Mouse (Mus musculus) midbrain, embryonic 10.5 days (tissue): ENCODE results near the gene Il12rb1. TPM values are rescaled to one million over a fixed set of nuclear protein-coding genes. Genes with fewer than 3 reads are reported as not detected.

Source experiments
- DNase-seq: peaks from one replicate; pipeline ENCODE4 v3.0.0-alpha.2; 2017; ENCODE audit warnings: low spot score
- H3K27ac ChIP-seq: fragments of 300-500 bp; sonication (generic); replicated peaks from 2 replicates; pipeline ENCODE4 v1.5.1; 2016; ENCODE audit warnings: mild to moderate bottlenecking
- H3K27me3 ChIP-seq: fragments of 300-500 bp; sonication (generic); 2 replicates; pipeline ENCODE4 v1.6.1; 2016; ENCODE audit warnings: low read depth, mild to moderate bottlenecking; ENCODE audit not compliant: poor library complexity, severe bottlenecking
- H3K36me3 ChIP-seq: fragments of 300-500 bp; sonication (generic); 2 replicates; pipeline ENCODE4 v1.6.1; 2016; ENCODE audit warnings: mild to moderate bottlenecking, moderate library complexity
- H3K4me1 ChIP-seq: fragments of 300-500 bp; sonication (generic); 2 replicates; pipeline ENCODE4 v1.6.1; 2016
- H3K4me3 ChIP-seq: fragments of 300-500 bp; sonication (generic); 2 replicates; pipeline ENCODE4 v1.5.1; 2016; ENCODE audit warnings: mild to moderate bottlenecking, moderate library complexity
- H3K9me3 ChIP-seq: fragments of 300-500 bp; sonication (generic); replicated peaks from 2 replicates; pipeline ENCODE4 v1.6.1; 2016; ENCODE audit warnings: mild to moderate bottlenecking
- WGBS: fragments of 180-500 bp; shearing (Covaris S2); methylation state at CpG from one replicate; pipeline ENCODE4 v1.1.7; 2016; 5-methylcytosine and 5-hydroxymethylcytosine counted together
- polyA plus RNA-seq: library from polyadenylated mRNA; unstranded; fragments of >200 nt; fragmentation: Nextera tagmentation; extraction: Ambion mirVana; gene quantifications from 2 replicates; pipeline ENCODE4 v1.2.1, GENCODE M21; 2016

Gene Il12rb1
- polyA plus RNA-seq, 1 experiment from 2014 or later: 0.05 TPM

GRCm38 (mm10) chr8:70825816-70826215, 17.6 kb downstream of the Il12rb1 start:
- peaks cover 15% of the 10 kb centered on the region for H3K27me3 ChIP-seq
- WGBS: 86% methylated on average over 8 of the region's 8 CpGs
- peaks cover 12% of the 10 kb centered on the region; the same call in 1 of the 2 replicates for H3K4me1 ChIP-seq
- H3K27ac ChIP-seq: no peak overlapping the region
- no peak overlapping the region for H3K4me3 ChIP-seq
- H3K9me3 ChIP-seq: peaks cover 4% of the 10 kb centered on the region; the same call in 1 of the 2 replicates
- no peaks in the 10 kb centered on the region for H3K36me3 ChIP-seq
- no peak for DNase-seq

GRCm38 (mm10) chr8:70827010-70827409, 18.8 kb downstream of the Il12rb1 start:
- Histone ChIP-seq H3K36me3 (no peaks in the 10 kb centered on the region), H3K4me3 (no peak overlapping the region), H3K4me1 (peaks cover 8% of the 10 kb centered on the region), H3K27ac (no peak overlapping the region), H3K9me3 (peaks cover 4% of the 10 kb centered on the region; the same call in 1 of the 2 replicates), H3K27me3 (peaks cover 3% of the 10 kb centered on the region; the same call in 1 of the 2 replicates)
- no peak for DNase-seq
- WGBS: 94% methylated on average over 2 of the region's 2 CpGs

- Histone ChIP-seq H3K9me3 (peaks cover 4% of the 10 kb centered on the region; the same call in 1 of the 2 replicates), H3K36me3 (no peaks in the 10 kb centered on the region), H3K27ac (no peak overlapping the region), H3K4me3 (no peak overlapping the region), H3K4me1 (peaks cover 16% of the 10 kb centered on the region), H3K27me3 (no peaks in the 10 kb centered on the region; the same call in 1 of the 2 replicates)
- WGBS: 91% methylated on average over 1 of the region's 1 CpGs
- no peak for DNase-seq
These were observed 19.5 kb downstream of the Il12rb1 start for GRCm38 (mm10) chr8:70827796-70828195.

- Histone ChIP-seq H3K4me1 (peaks cover 27% of the 10 kb centered on the region), H3K27me3 (no peaks in the 10 kb centered on the region), H3K4me3 (no peak overlapping the region), H3K27ac (no peak overlapping the region), H3K36me3 (peaks cover 15% of the 10 kb centered on the region), H3K9me3 (peaks cover 4% of the 10 kb centered on the region; the same call in 1 of the 2 replicates)
- whole genome bisulfite sequencing: 82% methylated on average over 8 of the region's 8 CpGs
- DNase-seq: no peak
These were observed 23.3 kb downstream of the Il12rb1 start for GRCm38 (mm10) chr8:70831517-70831916.

- Histone ChIP-seq H3K4me1 (peaks cover 32% of the 10 kb centered on the region), H3K36me3 (peaks cover 22% of the 10 kb centered on the region), H3K4me3 (peak overlapping the region; percentile 4; the same call in 1 of the 2 replicates), H3K27me3 (no peaks in the 10 kb centered on the region), H3K27ac (peak overlapping the region; percentile 63; the same call in 1 of the 2 replicates), H3K9me3 (no peaks in the 10 kb centered on the region)
- no peak for DNase-seq
- 72% methylated on average over 11 of the region's 11 CpGs for WGBS
These were observed 24.1 kb downstream of the Il12rb1 start for GRCm38 (mm10) chr8:70832371-70832770.

GRCm38 (mm10) chr8:70833018-70833482, 24.8 kb downstream of the Il12rb1 start:
- Histone ChIP-seq H3K4me1 (peaks cover 32% of the 10 kb centered on the region), H3K27me3 (no peaks in the 10 kb centered on the region), H3K27ac (peak overlapping the region; percentile 63; the same call in 1 of the 2 replicates), H3K36me3 (peaks cover 22% of the 10 kb centered on the region), H3K9me3 (no peaks in the 10 kb centered on the region), H3K4me3 (no peak overlapping the region)
- WGBS: 67% methylated on average over 9 of the region's 9 CpGs
- DNase-seq: no peak

- peaks cover 35% of the 10 kb centered on the region for H3K4me1 ChIP-seq
- WGBS: 50% methylated on average over 15 of the region's 15 CpGs
- H3K9me3 ChIP-seq: no peaks in the 10 kb centered on the region
These were observed 25.3 kb downstream of the Il12rb1 start for GRCm38 (mm10) chr8:70833520-70833919.

GRCm38 (mm10) chr8:70834071-70834470, 25.8 kb downstream of the Il12rb1 start:
- no peaks in the 10 kb centered on the region for H3K27me3 ChIP-seq
- peaks cover 22% of the 10 kb centered on the region for H3K36me3 ChIP-seq
- 94% methylated on average over 3 of the region's 3 CpGs for WGBS
- peaks cover 40% of the 10 kb centered on the region for H3K4me1 ChIP-seq
- no peak overlapping the region for H3K4me3 ChIP-seq
- DNase-seq: no peak
- no peaks in the 10 kb centered on the region for H3K9me3 ChIP-seq
- H3K27ac ChIP-seq: no peak overlapping the region

More at GRCm38 (mm10) chr8:70833520-70833919, 25.3 kb downstream of the Il12rb1 start:
- peak overlapping the region; percentile 63 for H3K27ac ChIP-seq
- no peaks in the 10 kb centered on the region for H3K27me3 ChIP-seq
- no peak overlapping the region for H3K4me3 ChIP-seq
- no peak for DNase-seq
- peaks cover 22% of the 10 kb centered on the region for H3K36me3 ChIP-seq

- 88% methylated on average over 12 of the region's 12 CpGs for WGBS
These were observed 28.4 kb downstream of the Il12rb1 start for GRCm38 (mm10) chr8:70836666-70837065.

GRCm38 (mm10) chr8:70838654-70839407, 30.6 kb downstream of the Il12rb1 start:
- 4% methylated on average over 66 of the region's 66 CpGs for WGBS
- peaks cover 4% of the 10 kb centered on the region; the same call in 1 of the 2 replicates for H3K27me3 ChIP-seq
- peaks cover 22% of the 10 kb centered on the region for H3K36me3 ChIP-seq

More at GRCm38 (mm10) chr8:70836666-70837065, 28.4 kb downstream of the Il12rb1 start:
- Histone ChIP-seq H3K4me3 (0 out of 2 replicates have a peak overlapping the region, but pooled peaks have one; percentile 14), H3K4me1 (peaks cover 54% of the 10 kb centered on the region), H3K9me3 (no peaks in the 10 kb centered on the region), H3K36me3 (peaks cover 22% of the 10 kb centered on the region), H3K27me3 (no peaks in the 10 kb centered on the region), H3K27ac (0 out of 2 replicates have a peak overlapping the region, but pooled peaks have one; percentile 13)
- DNase-seq: no peak

GRCm38 (mm10) chr8:70839408-70840351, 31.4 kb downstream of the Il12rb1 start, which contains the start of gene Arrdc2:
Arrdc2 (minus strand) TSS chr8:70839720.
- 2% methylated on average over 55 of the region's 55 CpGs for WGBS
- peak within 1 kb of the TSS; percentile 93 for H3K27ac ChIP-seq
- H3K4me3 ChIP-seq: peak within 1 kb of the TSS; percentile 77
- no peaks in the 10 kb centered on the region for H3K9me3 ChIP-seq
- H3K36me3 ChIP-seq: peaks cover 22% of the 10 kb centered on the region
- peaks cover 34% of the 10 kb centered on the region for H3K4me1 ChIP-seq
- H3K27me3 ChIP-seq: peaks cover 6% of the 10 kb centered on the region; the same call in 1 of the 2 replicates
- DNase-seq: peak; percentile 99

More at GRCm38 (mm10) chr8:70838654-70839407, 30.6 kb downstream of the Il12rb1 start:
- Histone ChIP-seq H3K4me1 (peaks cover 35% of the 10 kb centered on the region), H3K27ac (peak overlapping the region; percentile 93), H3K9me3 (no peaks in the 10 kb centered on the region), H3K4me3 (peak overlapping the region; percentile 77)
- DNase-seq: no peak

GRCm38 (mm10) chr8:70840590-70840989, 32.3 kb downstream of the Il12rb1 start:
- peak overlapping the region; percentile 24; the same call in 1 of the 2 replicates for H3K27ac ChIP-seq
- peaks cover 37% of the 10 kb centered on the region for H3K4me1 ChIP-seq
- H3K36me3 ChIP-seq: peaks cover 15% of the 10 kb centered on the region
- no peaks in the 10 kb centered on the region for H3K9me3 ChIP-seq
- 59% methylated on average over 10 of the region's 10 CpGs for WGBS
- H3K27me3 ChIP-seq: peaks cover 6% of the 10 kb centered on the region; the same call in 1 of the 2 replicates
- no peak for DNase-seq
- peak overlapping the region; percentile 27; the same call in 1 of the 2 replicates for H3K4me3 ChIP-seq
